Mouse (Mus musculus): Measurements from ENCODE around the gene Pld1.

- TF ChIP-seq CTCF (IDR thresholded peaks at IDR 0.05; ENCODE audit: extremely low read depth, insufficient read length, insufficient replicate concordance, low read depth, low read length) (no peak), POLR2A (IDR thresholded peaks at IDR 0.05; ENCODE audit: low read depth, low read length) (no peak)
Observed at GRCm38 (mm10) chr3:27898178-27898577, 40.3 kb upstream of the Pld1 start.

All from small intestine, adult 2 months (tissue).